Mouse (Mus musculus) limb, embryonic 15.5 days (tissue): ENCODE measurements at regions not wholly inside any gene's neighbourhood (a gene's known extent, or its start where the extent isn't known, plus 50 kb on each side); places are given as distances from the start of the nearest gene placed in this dataset.

Experiments
- ATAC-seq: fragments of 200-750 bp; cut with Nextera tagmentation; 2 replicates; pipeline ENCODE4 v1.8.0; 2017; ENCODE audit warnings: low read depth, moderate TSS enrichment; ENCODE audit not compliant: insufficient number of reproducible peaks, low FRiP score, low TSS enrichment
- H3K27ac ChIP-seq: fragments of 300-500 bp; sonication (generic); 2 replicates; pipeline ENCODE4 v1.5.1; 2015; ENCODE audit warnings: moderate library complexity, mild to moderate bottlenecking, inconsistent platforms
- H3K27me3 ChIP-seq: fragments of 300-500 bp; sonication (generic); 2 replicates; pipeline ENCODE4 v1.6.1; 2015; ENCODE audit warnings: inconsistent platforms
- H3K36me3 ChIP-seq: fragments of 300-500 bp; sonication (generic); 2 replicates; pipeline ENCODE4 v1.6.1; 2015; ENCODE audit warnings: inconsistent platforms
- H3K4me1 ChIP-seq: fragments of 300-500 bp; sonication (generic); 2 replicates; pipeline ENCODE4 v1.6.1; 2015; ENCODE audit warnings: inconsistent platforms
- H3K4me2 ChIP-seq: fragments of 300-500 bp; sonication (generic); 2 replicates; pipeline ENCODE4 v1.6.1; 2015; ENCODE audit warnings: mild to moderate bottlenecking, inconsistent platforms
- H3K4me3 ChIP-seq: fragments of 300-500 bp; sonication (generic); 2 replicates; pipeline ENCODE4 v1.5.1; 2015; ENCODE audit warnings: mild to moderate bottlenecking, inconsistent platforms
- H3K9ac ChIP-seq: fragments of 300-500 bp; sonication (generic); 2 replicates; pipeline ENCODE4 v1.6.1; 2015; ENCODE audit warnings: inconsistent platforms
- H3K9me3 ChIP-seq: fragments of 300-500 bp; sonication (generic); 2 replicates; pipeline ENCODE4 v1.6.1; 2016; ENCODE audit warnings: inconsistent platforms
- WGBS: fragments of 180-500 bp; shearing (Covaris S2); methylation state at CpG from one replicate; pipeline ENCODE4 v1.1.7; 2015; 5-methylcytosine and 5-hydroxymethylcytosine counted together

- Histone ChIP-seq H3K9ac (no peak overlapping the region), H3K4me2 (no peak overlapping the region), H3K9me3 (no peaks in the 10 kb centered on the region; the same call in 1 of the 2 replicates), H3K4me3 (no peak overlapping the region), H3K4me1 (peaks cover 6% of the 10 kb centered on the region; the same call in 1 of the 2 replicates), H3K27me3 (peaks cover 21% of the 10 kb centered on the region), H3K27ac (no peak overlapping the region), H3K36me3 (no peaks in the 10 kb centered on the region)
- WGBS: 17% methylated on average over 32 of the region's 32 CpGs
- no peak for ATAC-seq
Measured at GRCm38 (mm10) chr5:112001742-112002701, 250.3 kb downstream of the Cryba4 start.

GRCm38 (mm10) chr5:112002856-112003660, 249.3 kb downstream of the Cryba4 start:
- H3K27me3 ChIP-seq: peaks cover 21% of the 10 kb centered on the region
- peaks cover 6% of the 10 kb centered on the region; the same call in 1 of the 2 replicates for H3K4me1 ChIP-seq
- H3K36me3 ChIP-seq: no peaks in the 10 kb centered on the region
- no peak overlapping the region for H3K27ac ChIP-seq
- no peak overlapping the region for H3K4me3 ChIP-seq
- no peak overlapping the region for H3K9ac ChIP-seq
- WGBS: 43% methylated on average over 12 of the region's 12 CpGs
- H3K9me3 ChIP-seq: no peaks in the 10 kb centered on the region; the same call in 1 of the 2 replicates
- no peak for ATAC-seq
- H3K4me2 ChIP-seq: no peak overlapping the region

GRCm38 (mm10) chr5:112004041-112004440, 248.3 kb downstream of the Cryba4 start:
- ATAC-seq: no peak
- Histone ChIP-seq H3K36me3 (no peaks in the 10 kb centered on the region), H3K9me3 (no peaks in the 10 kb centered on the region; the same call in 1 of the 2 replicates), H3K4me1 (peaks cover 6% of the 10 kb centered on the region; the same call in 1 of the 2 replicates), H3K4me2 (no peak overlapping the region), H3K27ac (no peak overlapping the region), H3K9ac (no peak overlapping the region), H3K27me3 (peaks cover 26% of the 10 kb centered on the region), H3K4me3 (no peak overlapping the region)
- 64% methylated on average over 3 of the region's 3 CpGs for WGBS

- no peak overlapping the region for H3K4me2 ChIP-seq
- no peak for ATAC-seq
- H3K27me3 ChIP-seq: peaks cover 42% of the 10 kb centered on the region
- no peak overlapping the region for H3K4me3 ChIP-seq
- 19% methylated on average over 9 of the region's 9 CpGs for WGBS
- H3K4me1 ChIP-seq: no peaks in the 10 kb centered on the region
- no peaks in the 10 kb centered on the region for H3K9me3 ChIP-seq
- no peak overlapping the region for H3K27ac ChIP-seq
- H3K9ac ChIP-seq: no peak overlapping the region
- H3K36me3 ChIP-seq: no peaks in the 10 kb centered on the region
Measured at GRCm38 (mm10) chr5:112012505-112013164, 239.7 kb downstream of the Cryba4 start.

- Histone ChIP-seq H3K9ac (no peak overlapping the region), H3K27me3 (peaks cover 15% of the 10 kb centered on the region; the same call in 1 of the 2 replicates), H3K9me3 (no peaks in the 10 kb centered on the region), H3K4me1 (0 out of 2 replicates have a peak, but pooled peaks cover 2% of the 10 kb centered on the region), H3K27ac (no peak overlapping the region), H3K4me2 (no peak overlapping the region), H3K4me3 (no peak overlapping the region), H3K36me3 (no peaks in the 10 kb centered on the region)
- ATAC-seq: no peak
- 63% methylated on average over 7 of the region's 7 CpGs for WGBS
Measured at GRCm38 (mm10) chr5:112018925-112019324, 233.4 kb downstream of the Cryba4 start.

GRCm38 (mm10) chr5:112020882-112021281, 231.4 kb downstream of the Cryba4 start:
- no peak for ATAC-seq
- no peaks in the 10 kb centered on the region for H3K36me3 ChIP-seq
- no peak overlapping the region for H3K4me2 ChIP-seq
- H3K27me3 ChIP-seq: peaks cover 13% of the 10 kb centered on the region
- H3K4me1 ChIP-seq: 0 out of 2 replicates have a peak, but pooled peaks cover 2% of the 10 kb centered on the region
- H3K9me3 ChIP-seq: no peaks in the 10 kb centered on the region
- no peak overlapping the region for H3K9ac ChIP-seq
- H3K4me3 ChIP-seq: no peak overlapping the region
- no peak overlapping the region for H3K27ac ChIP-seq
- WGBS: 50% methylated on average over 2 of the region's 2 CpGs

GRCm38 (mm10) chr5:112029955-112030354, 222.4 kb downstream of the Cryba4 start:
- WGBS: 44% methylated on average over 11 of the region's 11 CpGs
- Histone ChIP-seq H3K9ac (no peak overlapping the region), H3K4me3 (no peak overlapping the region), H3K27ac (no peak overlapping the region), H3K36me3 (no peaks in the 10 kb centered on the region), H3K27me3 (peaks cover 18% of the 10 kb centered on the region), H3K4me2 (no peak overlapping the region), H3K9me3 (no peaks in the 10 kb centered on the region), H3K4me1 (no peaks in the 10 kb centered on the region)
- no peak for ATAC-seq

- H3K27ac ChIP-seq: no peak overlapping the region
- H3K4me2 ChIP-seq: no peak overlapping the region
- no peak overlapping the region for H3K9ac ChIP-seq
- no peak overlapping the region for H3K4me3 ChIP-seq
- H3K9me3 ChIP-seq: no peaks in the 10 kb centered on the region
- peaks cover 14% of the 10 kb centered on the region; the same call in 1 of the 2 replicates for H3K27me3 ChIP-seq
- no peaks in the 10 kb centered on the region for H3K4me1 ChIP-seq
- ATAC-seq: no peak
- H3K36me3 ChIP-seq: no peaks in the 10 kb centered on the region
Measured at GRCm38 (mm10) chr5:112032036-112032435, 220.3 kb downstream of the Cryba4 start.

GRCm38 (mm10) chr5:112035426-112035825, 216.9 kb downstream of the Cryba4 start:
- Histone ChIP-seq H3K9me3 (no peaks in the 10 kb centered on the region), H3K4me2 (no peak overlapping the region), H3K4me1 (no peaks in the 10 kb centered on the region), H3K27me3 (peaks cover 22% of the 10 kb centered on the region), H3K4me3 (no peak overlapping the region), H3K27ac (no peak overlapping the region), H3K36me3 (no peaks in the 10 kb centered on the region), H3K9ac (no peak overlapping the region)
- ATAC-seq: no peak
- WGBS: 64% methylated on average over 8 of the region's 8 CpGs

- no peak overlapping the region for H3K9ac ChIP-seq
- H3K4me2 ChIP-seq: no peak overlapping the region
- H3K36me3 ChIP-seq: no peaks in the 10 kb centered on the region
- 16% methylated on average over 8 of the region's 8 CpGs for WGBS
- H3K4me1 ChIP-seq: no peaks in the 10 kb centered on the region
- H3K27me3 ChIP-seq: peaks cover 27% of the 10 kb centered on the region
- H3K9me3 ChIP-seq: no peaks in the 10 kb centered on the region
- no peak overlapping the region for H3K4me3 ChIP-seq
- no peak for ATAC-seq
- H3K27ac ChIP-seq: no peak overlapping the region
Measured at GRCm38 (mm10) chr5:112037080-112037479, 215.2 kb downstream of the Cryba4 start.

- ATAC-seq: no peak
- H3K4me1 ChIP-seq: no peaks in the 10 kb centered on the region
- WGBS: 57% methylated on average over 10 of the region's 10 CpGs
- H3K27ac ChIP-seq: no peak overlapping the region
- no peak overlapping the region for H3K4me2 ChIP-seq
- H3K27me3 ChIP-seq: peaks cover 22% of the 10 kb centered on the region
- no peak overlapping the region for H3K9ac ChIP-seq
- no peak overlapping the region for H3K4me3 ChIP-seq
- H3K9me3 ChIP-seq: no peaks in the 10 kb centered on the region
- no peaks in the 10 kb centered on the region for H3K36me3 ChIP-seq
Measured at GRCm38 (mm10) chr5:112039645-112040372, 212.5 kb downstream of the Cryba4 start.
